Mouse (Mus musculus): ENCODE measurements around the gene Olfr307. TPM values are rescaled to one million over a fixed set of nuclear protein-coding genes. Genes with fewer than 3 reads are reported as not detected.

The Olfr307 gene
- not detected in 2 replicates for polyA plus RNA-seq (2012; rRNA removed)

GRCm38 (mm10) chr7:86337486-86337885 lies at the start of gene Olfr307:
Gene Olfr307, minus strand, starts transcription at chr7:86337586.

GRCm38 (mm10) chr7:86386558-86386957 lies 49.2 kb upstream of the Olfr307 start, which contains the start of gene Olfr304:
Gene Olfr304, minus strand, starts transcription at chr7:86386658.

GRCm38 (mm10) chr7:86366828-86367227 lies 29.4 kb upstream of the Olfr307 start, which contains the start of gene Olfr305:
Gene Olfr305, minus strand, starts transcription at chr7:86366928.

GRCm38 (mm10) chr7:86325530-86325929 lies 11.9 kb downstream of the Olfr307 start, which contains the start of gene Olfr308:
Gene Olfr308, minus strand, starts transcription at chr7:86325630.

GRCm38 (mm10) chr7:86313608-86314007 lies 23.8 kb downstream of the Olfr307 start, which contains the start of gene Olfr309:
Gene Olfr309, minus strand, starts transcription at chr7:86313708.

Other genes with a start within 250 kb of the Olfr307 start
- not detected in 2 replicates for gene Vmn2r75, start 165.8 kb downstream of the Olfr307 start, polyA plus RNA-seq (2012; rRNA removed)
- not detected in 2 replicates for gene Vmn2r76, start 91.3 kb downstream of the Olfr307 start, polyA plus RNA-seq (2012; rRNA removed)
- gene Olfr310, start 60.4 kb downstream of the Olfr307 start, polyA plus RNA-seq (2012; rRNA removed): not detected in 2 replicates
- gene Olfr309, start 23.9 kb downstream of the Olfr307 start, polyA plus RNA-seq (2012; rRNA removed): not detected in 2 replicates
- not detected in 2 replicates for gene Olfr308, start 12.0 kb downstream of the Olfr307 start, polyA plus RNA-seq (2012; rRNA removed)
- not detected in 2 replicates for gene Olfr305, start 29.3 kb upstream of the Olfr307 start, polyA plus RNA-seq (2012; rRNA removed)
- gene Olfr304, start 49.1 kb upstream of the Olfr307 start, polyA plus RNA-seq (2012; rRNA removed): not detected in 2 replicates
- not detected in 2 replicates for gene Olfr303, start 60.2 kb upstream of the Olfr307 start, polyA plus RNA-seq (2012; rRNA removed)
- not detected in 2 replicates for gene Olfr301, start 66.3 kb upstream of the Olfr307 start, polyA plus RNA-seq (2012; rRNA removed)
- not detected in 2 replicates for gene Olfr299, start 122.3 kb upstream of the Olfr307 start, polyA plus RNA-seq (2012; rRNA removed)
- gene Olfr298, start 154.9 kb upstream of the Olfr307 start, polyA plus RNA-seq (2012; rRNA removed): not detected in 2 replicates
- not detected in 2 replicates for gene Olfr297, start 182.4 kb upstream of the Olfr307 start, polyA plus RNA-seq (2012; rRNA removed)
- gene Olfr295, start 246.3 kb upstream of the Olfr307 start, polyA plus RNA-seq (2012; rRNA removed): not detected in 2 replicates

Measured in ovary, adult 2 months (tissue).